Mouse (Mus musculus) lung, embryonic 14.5 days (tissue): Measurements from ENCODE around the gene Rae1. TPM values are rescaled to one million over a fixed set of nuclear protein-coding genes. Genes with fewer than 3 reads are reported as not detected.

ENCODE experiments used
- ATAC-seq: fragments of 200-750 bp; cut with Nextera tagmentation; 2 replicates; pipeline ENCODE4 v1.8.0; 2017; ENCODE audit warnings: mild to moderate bottlenecking, moderate TSS enrichment, moderate library complexity; ENCODE audit not compliant: insufficient read depth
- DNase-seq: peaks from one replicate; pipeline ENCODE4 v3.0.0-alpha.2; 2015
- H3K27ac ChIP-seq: fragments of 300-500 bp; sonication (generic); 2 replicates; pipeline ENCODE4 v1.5.1; 2014; ENCODE audit warnings: low read depth, mild to moderate bottlenecking, moderate library complexity
- H3K27me3 ChIP-seq: fragments of 300-500 bp; sonication (generic); 2 replicates; pipeline ENCODE4 v1.6.1; 2014; ENCODE audit warnings: low read length, control low read depth; ENCODE audit not compliant: insufficient read depth
- H3K36me3 ChIP-seq: fragments of 300-500 bp; sonication (generic); 2 replicates; pipeline ENCODE4 v1.6.1; 2014; ENCODE audit warnings: control low read depth; ENCODE audit not compliant: insufficient read depth
- H3K4me1 ChIP-seq: fragments of 300-500 bp; sonication (generic); 2 replicates; pipeline ENCODE4 v1.6.1; 2014; ENCODE audit warnings: antibody characterized with exemption, control low read depth; ENCODE audit not compliant: insufficient read depth
- H3K4me2 ChIP-seq: fragments of 300-500 bp; sonication (generic); 2 replicates; pipeline ENCODE4 v1.6.1; 2014; ENCODE audit warnings: mild to moderate bottlenecking
- H3K4me3 ChIP-seq: fragments of 300-500 bp; sonication (generic); 2 replicates; pipeline ENCODE4 v1.5.1; 2014; ENCODE audit warnings: low read depth, low read length
- H3K9ac ChIP-seq: fragments of 300-500 bp; sonication (generic); 2 replicates; pipeline ENCODE4 v1.6.1; 2014
- H3K9me3 ChIP-seq: fragments of 300-500 bp; sonication (generic); 2 replicates; pipeline ENCODE4 v1.6.1; 2016; ENCODE audit warnings: low read depth, low read length, control low read depth
- CTCF ChIP-seq: IDR thresholded peaks from 2 replicates; pipeline ENCODE4 v1.5.1; 2016; ENCODE audit warnings: antibody characterized with exemption, low read depth
- WGBS: fragments of 180-500 bp; shearing (Covaris S2); extraction: QIAGEN DNeasy Blood & Tissue Kit; methylation state at CpG from one replicate; pipeline ENCODE4 v1.1.7; 2014; 5-methylcytosine and 5-hydroxymethylcytosine counted together
- polyA plus RNA-seq: library from polyadenylated mRNA; unstranded; fragments of >200 nt; fragmentation: Nextera tagmentation; extraction: Ambion mirVana; gene quantifications from 2 replicates; pipeline ENCODE4 v1.2.1, GENCODE M21; 2014

Gene Rae1
- polyA plus RNA-seq, 1 experiment from 2014 or later, result 142 TPM

GRCm38 (mm10) chr2:173010220-173010717, 10.4 kb downstream of the Rae1 start:
- Histone ChIP-seq H3K4me1 (no peaks in the 10 kb centered on the region), H3K27ac (no peak overlapping the region), H3K4me3 (no peak overlapping the region), H3K27me3 (no peaks in the 10 kb centered on the region), H3K36me3 (peaks cover 99% of the 10 kb centered on the region), H3K9ac (no peak overlapping the region), H3K9me3 (no peaks in the 10 kb centered on the region), H3K4me2 (no peak overlapping the region)
- no peak for TF ChIP-seq CTCF
- no peak for DNase-seq
- WGBS, result 58% methylated on average over 3 of the region's 3 CpGs
- ATAC-seq, result no peak

GRCm38 (mm10) chr2:173011440-173011839, 11.5 kb downstream of the Rae1 start:
- Histone ChIP-seq H3K4me2 (no peak overlapping the region), H3K27me3 (no peaks in the 10 kb centered on the region), H3K4me3 (no peak overlapping the region), H3K27ac (no peak overlapping the region), H3K36me3 (peaks cover 97% of the 10 kb centered on the region), H3K4me1 (no peaks in the 10 kb centered on the region), H3K9ac (no peak overlapping the region), H3K9me3 (no peaks in the 10 kb centered on the region)
- DNase-seq (no peak), ATAC-seq (no peak)
- no peak for TF ChIP-seq CTCF
- 92% methylated on average over 8 of the region's 8 CpGs for WGBS

- no peak for TF ChIP-seq CTCF
- Histone ChIP-seq H3K9ac (no peak overlapping the region), H3K4me1 (no peaks in the 10 kb centered on the region; the same call in none of the 2 replicates), H3K36me3 (peaks cover 63% of the 10 kb centered on the region), H3K9me3 (no peaks in the 10 kb centered on the region), H3K4me3 (no peak overlapping the region), H3K27ac (no peak overlapping the region), H3K4me2 (no peak overlapping the region), H3K27me3 (no peaks in the 10 kb centered on the region)
- ATAC-seq, result no peak
- WGBS, result 61% methylated on average over 7 of the region's 7 CpGs
- DNase-seq, result no peak
Measured at GRCm38 (mm10) chr2:173014741-173015287, 14.9 kb downstream of the Rae1 start.

- Histone ChIP-seq H3K4me2 (no peak overlapping the region), H3K27ac (no peak overlapping the region), H3K36me3 (peaks cover 32% of the 10 kb centered on the region), H3K9ac (no peak overlapping the region), H3K9me3 (no peaks in the 10 kb centered on the region), H3K4me1 (peaks cover 4% of the 10 kb centered on the region), H3K27me3 (no peaks in the 10 kb centered on the region), H3K4me3 (no peak overlapping the region)
- ATAC-seq (no peak), DNase-seq (no peak)
- WGBS, result 32% methylated on average over 6 of the region's 6 CpGs
- no peak for TF ChIP-seq CTCF
Measured at GRCm38 (mm10) chr2:173017940-173018339, 18.0 kb downstream of the Rae1 start.

GRCm38 (mm10) chr2:173018618-173019017, 18.7 kb downstream of the Rae1 start:
- ATAC-seq (no peak), DNase-seq (peak; percentile 43)
- peak; percentile 24; the same call in 1 of the 2 replicates for TF ChIP-seq CTCF
- Histone ChIP-seq H3K4me1 (peaks cover 10% of the 10 kb centered on the region), H3K27me3 (no peaks in the 10 kb centered on the region), H3K36me3 (peaks cover 27% of the 10 kb centered on the region), H3K27ac (no peak overlapping the region), H3K4me3 (no peak overlapping the region), H3K4me2 (peak overlapping the region; percentile 89; the same call in 1 of the 2 replicates), H3K9me3 (no peaks in the 10 kb centered on the region), H3K9ac (no peak overlapping the region)
- 20% methylated on average over 8 of the region's 8 CpGs for WGBS

GRCm38 (mm10) chr2:173019322-173019721, 19.4 kb downstream of the Rae1 start:
- 17% methylated on average over 9 of the region's 9 CpGs for WGBS
- Histone ChIP-seq H3K9me3 (no peaks in the 10 kb centered on the region), H3K27ac (no peak overlapping the region), H3K36me3 (peaks cover 25% of the 10 kb centered on the region), H3K4me2 (peak overlapping the region; percentile 89), H3K9ac (peak overlapping the region; percentile 18), H3K27me3 (no peaks in the 10 kb centered on the region), H3K4me3 (peak overlapping the region; percentile 27), H3K4me1 (peaks cover 10% of the 10 kb centered on the region)
- peak; percentile 1; the same call in 1 of the 2 replicates for ATAC-seq
- TF ChIP-seq CTCF, result no peak
- DNase-seq, result peak; percentile 19

GRCm38 (mm10) chr2:173019790-173020189, 19.9 kb downstream of the Rae1 start:
- TF ChIP-seq CTCF, result no peak
- Histone ChIP-seq H3K9me3 (no peaks in the 10 kb centered on the region), H3K27ac (no peak overlapping the region), H3K4me2 (peak overlapping the region; percentile 89), H3K36me3 (peaks cover 25% of the 10 kb centered on the region), H3K4me3 (peak overlapping the region; percentile 27), H3K27me3 (no peaks in the 10 kb centered on the region), H3K9ac (peak overlapping the region; percentile 18), H3K4me1 (peaks cover 10% of the 10 kb centered on the region)
- ATAC-seq (peak; percentile 80), DNase-seq (peak; percentile 94)
- 0% methylated on average over 29 of the region's 29 CpGs for WGBS
